Mouse (Mus musculus): ENCODE measurements at regions not wholly inside any gene's neighbourhood (a gene's known extent, or its start where the extent isn't known, plus 50 kb on each side); places are given as distances from the start of the nearest gene placed in this dataset.

DNA sequence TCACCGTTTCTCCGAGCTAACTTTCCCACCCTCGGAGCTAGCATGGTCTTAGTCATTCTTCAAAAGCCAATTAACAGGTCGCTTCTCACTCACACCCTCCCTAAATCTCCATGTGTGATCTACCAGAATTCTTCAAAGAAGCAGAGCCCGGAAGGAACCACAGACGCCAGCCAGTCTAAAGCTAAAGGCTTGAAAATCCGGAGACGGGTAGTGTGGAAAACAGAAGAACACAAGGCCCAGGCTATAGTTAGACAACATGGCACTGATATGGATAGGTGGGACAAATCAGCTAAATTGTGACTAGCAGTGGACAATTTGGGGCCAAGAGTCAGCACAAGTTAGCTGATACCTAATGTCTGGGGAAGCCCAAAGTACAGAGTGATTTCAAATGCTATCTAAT is 387.0 kb upstream of the Trpc7 start:
- DNase-seq (ENCODE audit: low spot score) = no peak

GRCm38 (mm10) chr13:57281941-57282710 is 386.3 kb upstream of the Trpc7 start:
- no peak for DNase-seq (ENCODE audit: low spot score)

- peak; percentile 24 for DNase-seq (ENCODE audit: low spot score)
Measured at GRCm38 (mm10) chr13:57281504-57281903, 385.7 kb upstream of the Trpc7 start.

GRCm38 (mm10) chr13:57278580-57278979 is 382.8 kb upstream of the Trpc7 start:
- no peak for DNase-seq (ENCODE audit: low spot score)

DNA sequence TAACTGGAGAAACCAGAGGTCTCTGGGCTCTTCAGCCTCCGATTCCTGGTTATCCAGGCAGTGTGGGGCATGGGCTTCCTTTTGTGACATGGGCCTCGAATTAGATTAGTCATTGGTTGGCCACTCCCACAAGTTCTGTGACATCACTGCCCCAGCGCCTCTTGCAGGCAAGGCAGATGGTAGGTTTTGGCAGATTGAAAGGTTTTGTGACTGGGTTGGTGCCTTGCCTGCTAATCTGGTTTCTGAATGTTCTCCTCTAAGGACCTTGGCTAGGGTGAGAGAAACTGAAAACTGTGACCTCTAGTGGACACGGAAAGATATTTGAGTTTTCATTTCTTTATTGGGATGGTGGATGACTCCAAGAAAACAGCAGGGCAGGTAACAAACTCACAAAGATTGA is 381.3 kb upstream of the Trpc7 start:
- DNase-seq (ENCODE audit: low spot score) = no peak

GRCm38 (mm10) chr13:57275871-57276270 is 380.1 kb upstream of the Trpc7 start:
- DNase-seq (ENCODE audit: low spot score) = no peak

GRCm38 (mm10) chr13:57273593-57273992 is 377.8 kb upstream of the Trpc7 start:
- DNase-seq (ENCODE audit: low spot score) = no peak

- peak; percentile 15 for DNase-seq (ENCODE audit: low spot score)
Measured at GRCm38 (mm10) chr13:57269614-57270013, 373.8 kb upstream of the Trpc7 start.

GRCm38 (mm10) chr13:57259920-57260319 is 364.1 kb upstream of the Trpc7 start:
- peak; percentile 72 for DNase-seq (ENCODE audit: low spot score)

GRCm38 (mm10) chr13:57259474-57259873 is 363.7 kb upstream of the Trpc7 start:
- no peak for DNase-seq (ENCODE audit: low spot score)

DNA sequence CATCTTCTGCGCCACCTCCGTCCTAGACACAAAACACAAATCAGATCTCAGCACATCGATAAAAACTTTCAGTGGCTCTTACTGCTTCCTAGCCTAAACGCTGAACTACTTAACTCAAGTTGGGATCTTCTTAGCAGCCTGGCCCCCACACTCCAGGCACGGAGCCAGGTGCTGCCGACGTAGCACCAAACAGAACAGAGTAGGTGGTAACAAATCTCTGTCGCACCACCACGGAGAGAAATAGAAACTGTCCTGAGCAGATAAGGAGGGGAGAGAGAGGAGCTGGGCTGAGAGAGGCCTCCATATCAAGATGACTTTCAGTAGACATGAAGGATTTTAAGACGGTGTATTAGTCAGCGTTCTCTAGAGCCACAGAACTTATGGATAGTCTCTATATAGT is 360.1 kb upstream of the Trpc7 start:
- no peak for DNase-seq (ENCODE audit: low spot score)

DNA sequence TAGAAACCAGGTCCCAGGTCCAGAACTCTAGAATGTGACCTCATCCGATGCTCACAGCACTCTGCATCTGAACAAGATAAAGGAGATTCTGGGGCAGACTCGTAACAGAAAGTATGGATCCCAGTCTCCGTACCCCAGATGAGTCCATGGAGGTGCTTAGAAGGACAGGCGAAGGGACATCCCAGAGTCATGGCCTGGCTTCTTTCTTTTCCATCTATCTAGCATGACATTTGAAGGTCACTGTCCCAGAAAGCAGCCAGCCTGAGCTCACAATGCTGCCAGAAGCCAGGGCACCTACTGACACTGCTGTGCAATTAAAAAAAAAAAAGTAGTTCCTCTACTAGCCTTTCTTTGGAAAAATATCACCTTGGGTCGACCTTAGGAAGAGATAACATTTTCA is 354.1 kb upstream of the Trpc7 start:
- DNase-seq (ENCODE audit: low spot score) = no peak

DNA sequence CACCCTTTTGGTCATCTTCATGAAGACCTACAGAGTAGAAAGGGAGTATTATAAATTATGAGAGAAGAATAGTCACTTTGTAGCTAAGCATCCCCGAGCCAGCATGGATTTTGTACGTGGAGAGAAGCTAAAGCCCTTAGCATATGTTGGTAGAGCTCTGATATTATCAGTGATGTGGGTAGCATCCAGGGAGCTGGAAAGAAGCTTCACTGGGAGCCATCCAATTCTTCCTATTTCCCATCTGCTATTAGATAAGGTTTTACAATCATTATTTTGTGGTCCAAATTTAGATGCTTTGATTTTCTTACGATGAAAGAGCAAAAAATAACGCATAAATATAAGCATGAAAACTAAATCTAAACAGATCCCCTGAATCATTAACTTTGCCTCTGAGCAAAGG is 353.6 kb upstream of the Trpc7 start:
- no peak for DNase-seq (ENCODE audit: low spot score)

GRCm38 (mm10) chr13:57246238-57246963 is 350.6 kb upstream of the Trpc7 start:
- no peak for DNase-seq (ENCODE audit: low spot score)

GRCm38 (mm10) chr13:57236917-57237316 is 341.1 kb upstream of the Trpc7 start:
- no peak for DNase-seq (ENCODE audit: low spot score)

GRCm38 (mm10) chr13:57236211-57236610 is 340.4 kb upstream of the Trpc7 start:
- DNase-seq (ENCODE audit: low spot score) = no peak

- DNase-seq (ENCODE audit: low spot score) = no peak
Measured at GRCm38 (mm10) chr13:57232906-57233305, 337.1 kb upstream of the Trpc7 start.

GRCm38 (mm10) chr13:57231666-57232065 is 335.9 kb upstream of the Trpc7 start:
- DNase-seq (ENCODE audit: low spot score) = no peak

- no peak for DNase-seq (ENCODE audit: low spot score)
Measured at GRCm38 (mm10) chr13:57230253-57230652, 334.5 kb upstream of the Trpc7 start.

DNA sequence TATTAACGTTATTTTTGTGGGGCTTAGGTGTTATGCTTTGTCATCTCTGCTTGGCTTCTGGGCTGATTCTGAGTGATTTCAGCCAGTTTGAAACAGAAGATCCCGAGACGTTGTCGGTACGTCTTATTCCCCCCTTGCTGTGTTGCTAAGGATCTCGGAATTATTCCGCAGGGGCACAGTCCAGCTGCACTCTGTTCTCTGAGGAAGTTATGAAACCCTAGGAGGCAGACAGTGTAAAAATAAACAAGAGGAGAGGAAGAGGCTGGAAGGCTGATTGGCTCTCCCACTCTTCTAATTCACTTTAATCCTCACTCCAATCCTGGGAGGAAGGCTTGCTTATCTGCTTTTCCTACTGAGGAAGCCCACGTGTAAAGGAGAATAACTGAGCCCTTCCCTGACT is 325.3 kb upstream of the Trpc7 start:
- no peak for DNase-seq (ENCODE audit: low spot score)

DNA sequence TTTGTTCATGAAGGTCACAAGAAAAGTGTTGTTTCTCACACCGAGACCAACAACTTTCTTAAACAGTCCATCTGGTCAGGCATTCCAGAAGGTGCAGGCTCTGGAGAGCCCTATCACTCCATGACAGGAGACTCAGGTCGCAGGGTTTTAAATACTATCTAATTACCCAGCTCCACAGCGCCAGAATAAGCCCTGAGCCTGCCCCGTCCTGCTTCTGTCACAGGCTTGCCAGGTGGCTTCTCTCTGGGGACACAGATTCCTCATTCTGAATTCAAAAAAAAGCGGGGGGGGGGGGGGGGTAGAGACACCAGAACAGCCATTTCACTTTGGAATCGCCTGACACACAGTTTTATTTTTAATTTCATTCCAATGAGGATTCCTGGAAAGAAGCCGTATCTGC is 320.4 kb upstream of the Trpc7 start:
- DNase-seq (ENCODE audit: low spot score) = no peak

GRCm38 (mm10) chr13:57212251-57212650 is 316.5 kb upstream of the Trpc7 start:
- DNase-seq (ENCODE audit: low spot score) = no peak

DNA sequence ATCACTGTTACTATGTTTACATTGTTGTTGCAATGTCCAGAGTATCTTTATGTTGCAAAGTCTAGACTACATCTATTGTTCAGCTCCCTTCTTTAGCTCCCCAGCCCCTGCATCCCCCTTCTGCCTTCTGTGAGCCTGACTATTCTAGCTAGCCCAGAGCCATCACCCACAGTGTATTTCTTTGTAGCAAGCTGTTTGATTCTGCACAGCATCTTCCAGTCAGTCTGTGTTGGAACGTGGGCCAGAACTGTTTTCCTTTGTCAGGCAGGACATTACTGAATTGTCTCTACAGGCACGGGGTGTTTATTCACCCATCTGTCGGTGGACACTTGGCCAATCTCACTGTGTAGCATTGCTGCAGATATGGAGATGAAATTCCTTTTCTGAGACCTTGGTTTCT is 295.4 kb upstream of the Trpc7 start:
- DNase-seq (ENCODE audit: low spot score) = no peak

GRCm38 (mm10) chr13:57189246-57189645 is 293.5 kb upstream of the Trpc7 start:
- DNase-seq (ENCODE audit: low spot score) = no peak
